17 mouse cellular contexts compared by ENCODE assay signal in genomic region chr11:4462868-4463267, GRCm38 (mm10). TPM values are rescaled to one million over a fixed set of nuclear protein-coding genes. Genes with fewer than 3 reads are reported as not detected.
"Had no signal": no experiment of that assay in that cellular context is flagged by ENCODE, and none has a peak within 500 bp of the region (broad histone marks: within the 10 kb centered on the region; RNA-seq: fewer than 3 reads in every experiment).

No protein-coding gene starts in this region.

- ATAC-seq: liver, postnatal 0 days had no signal

- DNase-seq: kidney, adult 8-10 months; kidney, postnatal 36 days; layer of hippocampus, adult 9-11 months; layer of hippocampus, postnatal 36 days; liver; liver, embryonic 13.5 days; liver, postnatal 0 days; lung, postnatal 14 days; midbrain, embryonic 14.5 days; thymus, postnatal 36 days had no signal

- H3K4me3 ChIP-seq: limb, embryonic 12.5 days; liver, embryonic 13.5 days; lung, embryonic 15.5 days; myocyte; neural tube, embryonic 12.5 days had no signal

- H3K27ac ChIP-seq: limb, embryonic 12.5 days; liver, embryonic 13.5 days; lung, embryonic 15.5 days; neural tube, embryonic 12.5 days; stomach, postnatal 0 days had no signal

RNA-seq across cellular contexts. Expression of gene Hormad2, which starts 22.0 kb away (rescaled TPM):
- total RNA-seq: layer of hippocampus, adult 18-20 months; left cerebral cortex, postnatal 36 days had no signal
